Mouse (Mus musculus): Measurements from ENCODE around the gene Lamtor2. TPM values are rescaled to one million over a fixed set of nuclear protein-coding genes. Genes with fewer than 3 reads are reported as not detected.

The Lamtor2 gene
- total and polyA plus RNA-seq, 2 experiments from 2014 or later: 45.1 to 198 TPM

- no peaks in the 10 kb centered on the region for H3K9me3 ChIP-seq (ENCODE audit: low read length)
- H3K27me3 ChIP-seq (ENCODE audit: insufficient read depth, low read length): no peaks in the 10 kb centered on the region
- H3K4me3 ChIP-seq (ENCODE audit: low read length): peak overlapping the region; percentile 92
- ATAC-seq (no peak), DNase-seq (ENCODE audit: low spot score) (no peak)
- H3K36me3 ChIP-seq (ENCODE audit: insufficient read depth, low read length): peaks cover 13% of the 10 kb centered on the region
- peak overlapping the region; percentile 91 for H3K4me2 ChIP-seq (ENCODE audit: low read depth, low read length)
- H3K4me1 ChIP-seq (ENCODE audit: insufficient read depth, low read length): 0 out of 2 replicates have a peak, but pooled peaks cover 5% of the 10 kb centered on the region
- H3K9ac ChIP-seq (replicated peaks; ENCODE audit: low read length): peak overlapping the region; percentile 96
- WGBS: 25% methylated on average over 16 of the region's 16 CpGs
- peak overlapping the region; percentile 97 for H3K27ac ChIP-seq
- no peak for TF ChIP-seq CTCF (IDR thresholded peaks at IDR 0.05; ENCODE audit: low read depth)
Measured at GRCm38 (mm10) chr3:88552082-88552645, 710 bp downstream of the Lamtor2 start.

DNA sequence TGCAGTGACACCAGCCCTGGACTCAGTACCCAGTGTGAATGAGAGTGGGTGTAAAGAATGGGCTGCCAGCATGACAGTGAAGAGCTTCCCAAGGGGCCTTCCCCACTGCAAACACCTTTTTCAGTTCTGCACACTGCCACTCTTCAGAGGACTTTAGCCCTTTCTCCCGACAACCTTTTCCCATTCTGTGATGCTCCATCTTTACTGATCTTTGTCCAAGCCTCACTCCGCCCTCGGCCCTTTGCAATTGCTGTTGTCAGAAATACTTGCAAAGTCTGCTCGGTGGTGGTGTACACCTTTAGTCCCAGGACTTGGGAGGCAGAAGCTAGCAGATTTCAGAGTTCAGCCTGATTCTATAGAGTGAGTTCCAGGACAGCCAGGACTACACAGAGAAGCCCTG, 1.3 kb downstream of the Lamtor2 start:
- no peak for DNase-seq (ENCODE audit: low spot score)
- no peak for ATAC-seq
- Histone ChIP-seq H3K27ac (no peak overlapping the region), H3K9ac (replicated peaks; ENCODE audit: low read length) (no peak overlapping the region), H3K9me3 (ENCODE audit: low read length) (no peaks in the 10 kb centered on the region), H3K4me1 (ENCODE audit: insufficient read depth, low read length) (0 out of 2 replicates have a peak, but pooled peaks cover 5% of the 10 kb centered on the region), H3K36me3 (ENCODE audit: insufficient read depth, low read length) (peaks cover 7% of the 10 kb centered on the region), H3K4me2 (ENCODE audit: low read depth, low read length) (peak overlapping the region; percentile 91; the same call in 1 of the 2 replicates), H3K4me3 (ENCODE audit: low read length) (no peak overlapping the region), H3K27me3 (ENCODE audit: insufficient read depth, low read length) (no peaks in the 10 kb centered on the region)
- no peak for TF ChIP-seq CTCF (IDR thresholded peaks at IDR 0.05; ENCODE audit: low read depth)
- 75% methylated on average over 4 of the region's 4 CpGs for WGBS

GRCm38 (mm10) chr3:88548180-88548917, 4.5 kb downstream of the Lamtor2 start, which contains the start of gene Rab25:
Rab25 (minus strand) TSS chr3:88548300.
- Histone ChIP-seq H3K27me3 (ENCODE audit: insufficient read depth, low read length) (no peaks in the 10 kb centered on the region), H3K4me1 (ENCODE audit: insufficient read depth, low read length) (no peaks in the 10 kb centered on the region), H3K36me3 (ENCODE audit: insufficient read depth, low read length) (no peaks in the 10 kb centered on the region), H3K4me2 (ENCODE audit: low read depth, low read length) (no peak within 1 kb of the TSS), H3K9ac (replicated peaks; ENCODE audit: low read length) (no peak within 1 kb of the TSS), H3K9me3 (ENCODE audit: low read length) (no peaks in the 10 kb centered on the region), H3K27ac (no peak within 1 kb of the TSS), H3K4me3 (ENCODE audit: low read length) (no peak within 1 kb of the TSS)
- DNase-seq (ENCODE audit: low spot score) (no peak), ATAC-seq (no peak)
- TF ChIP-seq CTCF (IDR thresholded peaks at IDR 0.05; ENCODE audit: low read depth): no peak
- 57% methylated on average over 18 of the region's 18 CpGs for WGBS

DNA sequence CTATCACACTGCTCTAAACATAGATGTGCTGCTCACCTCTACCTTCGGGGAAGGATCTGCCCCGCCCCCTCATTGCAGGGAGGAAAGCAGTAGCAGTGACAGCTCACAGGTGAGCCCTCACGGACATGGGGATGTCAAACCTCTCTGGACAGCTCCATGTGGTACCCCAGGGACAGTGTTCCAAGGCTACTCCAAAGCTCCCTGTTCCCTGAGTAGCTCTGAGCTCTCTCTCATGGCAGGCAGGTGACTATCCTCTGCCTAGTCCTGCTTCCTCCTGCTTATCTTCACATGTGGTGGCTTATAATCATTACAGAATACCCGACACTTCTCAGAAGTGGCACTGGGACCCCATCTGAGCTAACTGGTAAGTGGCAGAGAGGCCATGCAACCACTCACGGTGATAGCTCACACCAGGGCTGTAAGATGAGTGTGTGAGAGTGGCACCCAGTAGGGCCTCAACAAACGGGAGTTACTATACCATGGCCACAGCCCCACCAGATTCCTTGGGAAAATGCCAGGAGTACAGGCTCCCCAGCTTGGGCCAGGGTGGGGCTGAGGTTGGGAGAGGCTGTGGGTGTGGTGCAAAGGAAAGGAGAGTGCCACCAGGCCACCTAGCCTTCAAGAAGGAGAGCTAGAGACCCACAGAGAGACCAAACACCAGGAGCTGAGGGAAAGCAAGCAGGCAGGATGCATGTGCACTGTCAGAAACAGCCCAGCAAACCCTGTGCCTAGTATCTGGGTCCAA, 6.0 kb downstream of the Lamtor2 start:
- no peak for DNase-seq (ENCODE audit: low spot score)
- Histone ChIP-seq H3K4me2 (ENCODE audit: low read depth, low read length) (no peak overlapping the region), H3K27ac (no peak overlapping the region), H3K27me3 (ENCODE audit: insufficient read depth, low read length) (no peaks in the 10 kb centered on the region), H3K36me3 (ENCODE audit: insufficient read depth, low read length) (no peaks in the 10 kb centered on the region), H3K4me3 (ENCODE audit: low read length) (no peak overlapping the region), H3K4me1 (ENCODE audit: insufficient read depth, low read length) (peaks cover 2% of the 10 kb centered on the region), H3K9ac (replicated peaks; ENCODE audit: low read length) (no peak overlapping the region), H3K9me3 (ENCODE audit: low read length) (no peaks in the 10 kb centered on the region)
- ATAC-seq: no peak
- 79% methylated on average over 6 of the region's 6 CpGs for WGBS
- no peak for TF ChIP-seq CTCF (IDR thresholded peaks at IDR 0.05; ENCODE audit: low read depth)

- ATAC-seq: no peak
Measured at GRCm38 (mm10) chr3:88544955-88545591, 7.8 kb downstream of the Lamtor2 start.

GRCm38 (mm10) chr3:88544514-88544913, 8.4 kb downstream of the Lamtor2 start:
- ATAC-seq: no peak
- no peaks in the 10 kb centered on the region for H3K27me3 ChIP-seq (ENCODE audit: insufficient read depth, low read length)
- no peaks in the 10 kb centered on the region for H3K9me3 ChIP-seq (ENCODE audit: low read length)
- 33% methylated on average over 5 of the region's 5 CpGs for WGBS
- H3K4me1 ChIP-seq (ENCODE audit: insufficient read depth, low read length): peaks cover 5% of the 10 kb centered on the region
- TF ChIP-seq CTCF (IDR thresholded peaks at IDR 0.05; ENCODE audit: low read depth): peak; percentile 71
- 0 out of 2 replicates have a peak, but pooled peaks cover 4% of the 10 kb centered on the region for H3K36me3 ChIP-seq (ENCODE audit: insufficient read depth, low read length)
- DNase-seq (ENCODE audit: low spot score): peak; percentile 55
- H3K27ac ChIP-seq: no peak overlapping the region
- H3K4me2 ChIP-seq (ENCODE audit: low read depth, low read length): no peak overlapping the region
- no peak overlapping the region for H3K9ac ChIP-seq (replicated peaks; ENCODE audit: low read length)
- no peak overlapping the region for H3K4me3 ChIP-seq (ENCODE audit: low read length)

More at GRCm38 (mm10) chr3:88544955-88545591, 7.8 kb downstream of the Lamtor2 start:
- Histone ChIP-seq H3K4me2 (ENCODE audit: low read depth, low read length) (no peak overlapping the region), H3K9ac (replicated peaks; ENCODE audit: low read length) (no peak overlapping the region), H3K27ac (no peak overlapping the region; the same call in 1 of the 2 replicates), H3K9me3 (ENCODE audit: low read length) (no peaks in the 10 kb centered on the region), H3K4me3 (ENCODE audit: low read length) (no peak overlapping the region), H3K27me3 (ENCODE audit: insufficient read depth, low read length) (no peaks in the 10 kb centered on the region), H3K36me3 (ENCODE audit: insufficient read depth, low read length) (0 out of 2 replicates have a peak, but pooled peaks cover 4% of the 10 kb centered on the region), H3K4me1 (ENCODE audit: insufficient read depth, low read length) (peaks cover 5% of the 10 kb centered on the region)
- no peak for DNase-seq (ENCODE audit: low spot score)
- WGBS: 61% methylated on average over 20 of the region's 20 CpGs
- no peak for TF ChIP-seq CTCF (IDR thresholded peaks at IDR 0.05; ENCODE audit: low read depth)

Measured in hindbrain, postnatal 0 days (tissue).